Mouse (Mus musculus) forebrain, embryonic 14.5 days (tissue): Measurements from ENCODE around the gene Ankrd12. TPM values are rescaled to one million over a fixed set of nuclear protein-coding genes. Genes with fewer than 3 reads are reported as not detected.

Source experiments
- ATAC-seq: fragments of 200-750 bp; cut with Nextera tagmentation; 2 replicates; pipeline ENCODE4 v1.8.0; 2017; ENCODE audit warnings: mild to moderate bottlenecking, moderate library complexity
- DNase-seq: peaks from one replicate; pipeline ENCODE4 v3.0.0-alpha.2; 2015; ENCODE audit warnings: low spot score
- H3K27ac ChIP-seq: fragments of 300-500 bp; sonication (generic); 2 replicates; pipeline ENCODE4 v1.5.1; 2014; ENCODE audit warnings: low read depth, mild to moderate bottlenecking, control low read depth, low read length, moderate library complexity
- H3K27me3 ChIP-seq: fragments of 300-500 bp; sonication (generic); replicated peaks from 2 replicates; pipeline ENCODE4 v1.6.1; 2014; ENCODE audit warnings: low read length, control low read depth, mixed read lengths; ENCODE audit not compliant: control insufficient read depth, insufficient read depth
- H3K36me3 ChIP-seq: fragments of 300-500 bp; sonication (generic); 2 replicates; pipeline ENCODE4 v1.6.1; 2014; ENCODE audit warnings: low read length, control low read depth; ENCODE audit not compliant: control insufficient read depth, insufficient read depth
- H3K4me1 ChIP-seq: fragments of 300-500 bp; sonication (generic); 2 replicates; pipeline ENCODE4 v1.6.1; 2014; ENCODE audit warnings: antibody characterized with exemption, low read length, control low read depth; ENCODE audit not compliant: control insufficient read depth, insufficient read depth
- H3K4me2 ChIP-seq: fragments of 300-500 bp; sonication (generic); 2 replicates; pipeline ENCODE4 v1.6.1; 2014; ENCODE audit warnings: mild to moderate bottlenecking, control low read depth, low read length
- H3K4me3 ChIP-seq: fragments of 300-500 bp; sonication (generic); 2 replicates; pipeline ENCODE4 v1.5.1; 2014; ENCODE audit warnings: low read depth, low read length, control low read depth
- H3K9ac ChIP-seq: fragments of 300-500 bp; sonication (generic); 2 replicates; pipeline ENCODE4 v1.6.1; 2014; ENCODE audit warnings: mild to moderate bottlenecking, low read length, control low read depth, moderate library complexity
- H3K9me3 ChIP-seq: fragments of 300-500 bp; sonication (generic); replicated peaks from 2 replicates; pipeline ENCODE4 v1.6.1; 2016; ENCODE audit warnings: low read length, control low read depth, mixed read lengths; ENCODE audit not compliant: control insufficient read depth
- WGBS: fragments of 180-500 bp; shearing (Covaris S2); extraction: QIAGEN DNeasy Blood & Tissue Kit; methylation state at CpG from one replicate; pipeline ENCODE4 v1.1.7; 2014; 5-methylcytosine and 5-hydroxymethylcytosine counted together
- polyA plus RNA-seq: library from polyadenylated mRNA; unstranded; fragments of >200 nt; fragmentation: Nextera tagmentation; extraction: Ambion mirVana; gene quantifications from 2 replicates; pipeline ENCODE4 v1.2.1, GENCODE M21; 2014

The Ankrd12 gene
- polyA plus RNA-seq, 1 experiment from 2014 or later = 83.0 TPM

GRCm38 (mm10) chr17:65952083-65952482, 124.8 kb downstream of the Ankrd12 start:
- no peak overlapping the region for H3K4me3 ChIP-seq
- no peaks in the 10 kb centered on the region for H3K27me3 ChIP-seq
- H3K9ac ChIP-seq = no peak overlapping the region
- H3K4me1 ChIP-seq = peaks cover 2% of the 10 kb centered on the region; the same call in 1 of the 2 replicates
- H3K27ac ChIP-seq = no peak overlapping the region
- no peak overlapping the region for H3K4me2 ChIP-seq
- no peaks in the 10 kb centered on the region for H3K9me3 ChIP-seq
- WGBS = 79% methylated on average over 5 of the region's 5 CpGs
- DNase-seq = peak; percentile 29
- no peak for ATAC-seq
- H3K36me3 ChIP-seq = peaks cover 17% of the 10 kb centered on the region; the same call in 1 of the 2 replicates

GRCm38 (mm10) chr17:65950622-65951404, 126.1 kb downstream of the Ankrd12 start, which contains the start of gene Twsg1:
TSS of gene Twsg1 (minus strand) at chr17:65951226.
- H3K9ac ChIP-seq = peak within 1 kb of the TSS; percentile 97
- ATAC-seq (peak; percentile 98), DNase-seq (peak; percentile 91)
- H3K27ac ChIP-seq = peak within 1 kb of the TSS; percentile 88
- peaks cover 23% of the 10 kb centered on the region; the same call in 1 of the 2 replicates for H3K36me3 ChIP-seq
- H3K27me3 ChIP-seq = no peaks in the 10 kb centered on the region
- H3K4me3 ChIP-seq = peak within 1 kb of the TSS; percentile 93
- peak within 1 kb of the TSS; percentile 60 for H3K4me2 ChIP-seq
- peaks cover 2% of the 10 kb centered on the region; the same call in 1 of the 2 replicates for H3K4me1 ChIP-seq
- H3K9me3 ChIP-seq = no peaks in the 10 kb centered on the region
- WGBS = under 1% methylated on average over 56 of the region's 87 CpGs

GRCm38 (mm10) chr17:65950183-65950582, 126.7 kb downstream of the Ankrd12 start:
- Histone ChIP-seq H3K4me2 (peak overlapping the region; percentile 60), H3K27me3 (no peaks in the 10 kb centered on the region), H3K27ac (peak overlapping the region; percentile 88), H3K4me1 (peaks cover 2% of the 10 kb centered on the region; the same call in 1 of the 2 replicates), H3K9ac (peak overlapping the region; percentile 97), H3K4me3 (peak overlapping the region; percentile 93), H3K9me3 (no peaks in the 10 kb centered on the region), H3K36me3 (peaks cover 27% of the 10 kb centered on the region)
- DNase-seq = peak; percentile 8
- WGBS = 33% methylated on average over 7 of the region's 7 CpGs
- peak; percentile 2; the same call in 1 of the 2 replicates for ATAC-seq

GRCm38 (mm10) chr17:65947307-65947706, 129.6 kb downstream of the Ankrd12 start:
- DNase-seq (no peak), ATAC-seq (no peak)
- H3K27ac ChIP-seq = no peak overlapping the region
- H3K4me1 ChIP-seq = peaks cover 2% of the 10 kb centered on the region; the same call in 1 of the 2 replicates
- no peak overlapping the region for H3K9ac ChIP-seq
- peaks cover 40% of the 10 kb centered on the region for H3K36me3 ChIP-seq
- WGBS = 92% methylated on average over 8 of the region's 8 CpGs
- no peak overlapping the region for H3K4me3 ChIP-seq
- no peaks in the 10 kb centered on the region for H3K27me3 ChIP-seq
- H3K4me2 ChIP-seq = no peak overlapping the region
- no peaks in the 10 kb centered on the region for H3K9me3 ChIP-seq

- DNase-seq = no peak
- Histone ChIP-seq H3K27me3 (no peaks in the 10 kb centered on the region), H3K9ac (no peak overlapping the region), H3K27ac (no peak overlapping the region), H3K4me3 (no peak overlapping the region), H3K4me1 (peaks cover 2% of the 10 kb centered on the region; the same call in 1 of the 2 replicates), H3K4me2 (no peak overlapping the region), H3K36me3 (peaks cover 40% of the 10 kb centered on the region), H3K9me3 (no peaks in the 10 kb centered on the region)
- 97% methylated on average over 2 of the region's 2 CpGs for WGBS
- ATAC-seq = no peak
These were observed 131.5 kb downstream of the Ankrd12 start for GRCm38 (mm10) chr17:65945420-65945819.

GRCm38 (mm10) chr17:65942394-65942793, 134.5 kb downstream of the Ankrd12 start:
- no peak for DNase-seq
- Histone ChIP-seq H3K4me1 (no peaks in the 10 kb centered on the region), H3K36me3 (peaks cover 29% of the 10 kb centered on the region), H3K4me3 (no peak overlapping the region), H3K27ac (no peak overlapping the region), H3K9ac (no peak overlapping the region), H3K27me3 (no peaks in the 10 kb centered on the region), H3K9me3 (no peaks in the 10 kb centered on the region), H3K4me2 (no peak overlapping the region)
- WGBS = 91% methylated on average over 4 of the region's 4 CpGs
- no peak for ATAC-seq

- WGBS = 91% methylated on average over 6 of the region's 6 CpGs
- ATAC-seq = no peak
These were observed 135.6 kb downstream of the Ankrd12 start for GRCm38 (mm10) chr17:65941275-65941674.

GRCm38 (mm10) chr17:65940221-65940620, 136.7 kb downstream of the Ankrd12 start:
- H3K4me2 ChIP-seq = no peak overlapping the region
- H3K36me3 ChIP-seq = peaks cover 33% of the 10 kb centered on the region
- no peak overlapping the region for H3K27ac ChIP-seq
- H3K4me1 ChIP-seq = no peaks in the 10 kb centered on the region
- H3K4me3 ChIP-seq = no peak overlapping the region
- no peaks in the 10 kb centered on the region for H3K9me3 ChIP-seq
- H3K27me3 ChIP-seq = no peaks in the 10 kb centered on the region
- WGBS = 88% methylated on average over 12 of the region's 12 CpGs
- no peak overlapping the region for H3K9ac ChIP-seq
- DNase-seq (no peak), ATAC-seq (no peak)

More at GRCm38 (mm10) chr17:65941275-65941674, 135.6 kb downstream of the Ankrd12 start:
- Histone ChIP-seq H3K4me2 (no peak overlapping the region), H3K9me3 (no peaks in the 10 kb centered on the region), H3K36me3 (peaks cover 35% of the 10 kb centered on the region), H3K4me3 (no peak overlapping the region), H3K9ac (no peak overlapping the region), H3K4me1 (no peaks in the 10 kb centered on the region), H3K27me3 (no peaks in the 10 kb centered on the region), H3K27ac (no peak overlapping the region)
- no peak for DNase-seq
